8 mouse cellular contexts compared by ENCODE assay signal in genomic region chr16:92428197-92428950, GRCm38 (mm10). TPM values are rescaled to one million over a fixed set of nuclear protein-coding genes. Genes with fewer than 3 reads are reported as not detected.
DNase-seq lines count a peak whose midpoint lies in the region; ATAC-seq and TF ChIP-seq lines count a peak whose summit lies in the region.

No protein-coding gene starts in this region.

- no peak overlapping the region for H3K4me3 ChIP-seq in liver, embryonic 11.5 days (ENCODE audit: low read depth, low read length)
- no peak overlapping the region for H3K4me3 ChIP-seq in liver, embryonic 12.5 days
- H3K4me3 ChIP-seq in embryonic facial prominence, embryonic 15.5 days (replicated peaks) = no peak overlapping the region
- no peak overlapping the region for H3K4me3 ChIP-seq in lung, embryonic 14.5 days (ENCODE audit: low read depth, low read length)

- H3K4me2 ChIP-seq in liver, embryonic 11.5 days = no peak overlapping the region
- no peak overlapping the region for H3K4me2 ChIP-seq in liver, embryonic 12.5 days
- peak overlapping the region; percentile 11; the same call in 1 of the 2 replicates for H3K4me2 ChIP-seq in embryonic facial prominence, embryonic 15.5 days (replicated peaks)
- H3K4me2 ChIP-seq in lung, embryonic 14.5 days = peak overlapping the region; percentile 43

- no peaks in the 10 kb centered on the region for H3K27me3 ChIP-seq in liver, embryonic 11.5 days (replicated peaks; ENCODE audit: control insufficient read depth, insufficient read depth, low read length)
- no peaks in the 10 kb centered on the region for H3K27me3 ChIP-seq in liver, embryonic 12.5 days (replicated peaks)
- H3K27me3 ChIP-seq in embryonic facial prominence, embryonic 15.5 days = no peaks in the 10 kb centered on the region
- no peaks in the 10 kb centered on the region for H3K27me3 ChIP-seq in lung, embryonic 14.5 days (ENCODE audit: insufficient read depth, low read length)

- 58% methylated on average over 19 of the region's 19 CpGs for WGBS in liver, embryonic 11.5 days
- WGBS in liver, embryonic 12.5 days (ENCODE audit: insufficient replicate concordance) = 53% methylated on average over 19 of the region's 19 CpGs
- 20% methylated on average over 19 of the region's 19 CpGs for WGBS in embryonic facial prominence, embryonic 15.5 days
- 12% methylated on average over 19 of the region's 19 CpGs for WGBS in lung, embryonic 14.5 days

- no peaks in the 10 kb centered on the region for H3K9me3 ChIP-seq in liver, embryonic 11.5 days (ENCODE audit: control insufficient read depth, low read length)
- H3K9me3 ChIP-seq in liver, embryonic 12.5 days (replicated peaks) = no peaks in the 10 kb centered on the region
- no peaks in the 10 kb centered on the region for H3K9me3 ChIP-seq in embryonic facial prominence, embryonic 15.5 days (replicated peaks)
- H3K9me3 ChIP-seq in lung, embryonic 14.5 days (ENCODE audit: low read depth, low read length) = no peaks in the 10 kb centered on the region

- no peak overlapping the region for H3K9ac ChIP-seq in liver, embryonic 11.5 days (ENCODE audit: low read depth, low read length)
- H3K9ac ChIP-seq in liver, embryonic 12.5 days = no peak overlapping the region
- no peak overlapping the region for H3K9ac ChIP-seq in embryonic facial prominence, embryonic 15.5 days
- no peak overlapping the region; the same call in 1 of the 2 replicates for H3K9ac ChIP-seq in lung, embryonic 14.5 days

- intact Hi-C loops in heart, postnatal 36 days (cut with DNase I) = loop anchor here (2.0 kb wide), 1 partner anchor 26 kb away; no protein-coding TSS in a partner anchor

- DNase-seq in liver, embryonic 11.5 days (ENCODE audit: low spot score) = no peak
- peak; percentile 53 to 66 for DNase-seq in heart, postnatal 36 days
- DNase-seq in lung, embryonic 14.5 days = peak; percentile 88
- DNase-seq in layer of hippocampus, postnatal 25 days (ENCODE audit: extremely low spot score in 1 of 2, low spot score in 1 of 2) = no peak
- no peak for DNase-seq in cerebellum, postnatal 14 days

- H3K4me1 ChIP-seq in liver, embryonic 11.5 days (replicated peaks; ENCODE audit: control insufficient read depth, insufficient read depth, low read length) = peaks cover 8% of the 10 kb centered on the region
- peaks cover 20% of the 10 kb centered on the region; the same call in 1 of the 2 replicates for H3K4me1 ChIP-seq in liver, embryonic 12.5 days
- peaks cover 45% of the 10 kb centered on the region for H3K4me1 ChIP-seq in embryonic facial prominence, embryonic 15.5 days
- H3K4me1 ChIP-seq in lung, embryonic 14.5 days (ENCODE audit: insufficient read depth) = peaks cover 20% of the 10 kb centered on the region

- TF ChIP-seq CTCF in lung, embryonic 14.5 days (IDR thresholded peaks at IDR 0.05; ENCODE audit: low read depth) = peak; percentile 46

- H3K36me3 ChIP-seq in liver, embryonic 11.5 days (ENCODE audit: control insufficient read depth, insufficient read depth, low read length) = no peaks in the 10 kb centered on the region; the same call in 1 of the 2 replicates
- peaks cover 8% of the 10 kb centered on the region; the same call in 1 of the 2 replicates for H3K36me3 ChIP-seq in liver, embryonic 12.5 days
- 0 out of 2 replicates have a peak, but pooled peaks cover 17% of the 10 kb centered on the region for H3K36me3 ChIP-seq in embryonic facial prominence, embryonic 15.5 days
- H3K36me3 ChIP-seq in lung, embryonic 14.5 days (ENCODE audit: insufficient read depth) = no peaks in the 10 kb centered on the region

- peak overlapping the region; percentile 32; the same call in 1 of the 2 replicates for H3K27ac ChIP-seq in liver, embryonic 11.5 days (ENCODE audit: low read depth, low read length)
- no peak overlapping the region for H3K27ac ChIP-seq in liver, embryonic 12.5 days
- peak overlapping the region; percentile 80 for H3K27ac ChIP-seq in embryonic facial prominence, embryonic 15.5 days (replicated peaks)
- peak overlapping the region; percentile 88 for H3K27ac ChIP-seq in lung, embryonic 14.5 days (ENCODE audit: low read depth)

- ATAC-seq in liver, embryonic 11.5 days (replicated peaks; ENCODE audit: low FRiP score) = no peak; the same call in 1 of the 2 replicates
- no peak for ATAC-seq in liver, embryonic 12.5 days
- no peak for ATAC-seq in embryonic facial prominence, embryonic 15.5 days (ENCODE audit: insufficient number of reproducible peaks, low FRiP score, low TSS enrichment, low read depth)
- peak; percentile 78 for ATAC-seq in lung, embryonic 14.5 days (ENCODE audit: insufficient read depth)
- no peak for ATAC-seq in erythroblast, adult 5-6 weeks (replicated peaks; ENCODE audit: low FRiP score, poor library complexity, severe bottlenecking)

RNA-seq across cellular contexts. Expression of gene Rcan1, which starts 42.3 kb away (rescaled TPM):
- polyA plus RNA-seq in liver, embryonic 11.5 days (2014; fragmentation: Nextera tagmentation; extraction: Ambion mirVana) = 21.6 and 21.9 TPM in 2 replicates
- polyA plus RNA-seq in liver, embryonic 12.5 days (2016; fragmentation: Nextera tagmentation; extraction: Ambion mirVana) = 14.3 and 15.9 TPM in 2 replicates
- 40.3 and 41.8 TPM in 2 replicates for polyA plus RNA-seq in embryonic facial prominence, embryonic 15.5 days (2015; fragmentation: Nextera tagmentation; extraction: Ambion mirVana)
- total RNA-seq in heart, postnatal 36 days (2021) = 10 to 100 TPM; 50.8 to 99.4 TPM
- polyA plus RNA-seq in lung, embryonic 14.5 days (2014; fragmentation: Nextera tagmentation; extraction: Ambion mirVana) = 47.8 and 49.7 TPM in 2 replicates
- total RNA-seq in layer of hippocampus, postnatal 25 days (2021) = 10 to 100 TPM; 40.2 to 44.9 TPM
- not detected in 2 replicates for total RNA-seq in erythroblast, adult 5-6 weeks (2015; ENCODE audit: low replicate concordance)
- 2.0 and 12.4 TPM in 2 replicates for total RNA-seq in erythroblast, adult 5-6 weeks (2017; ENCODE audit: low replicate concordance)

RNA-seq across cellular contexts. Expression of gene Clic6, which starts 57.2 kb away (rescaled TPM):
- 1.5 and 1.6 TPM in 2 replicates for polyA plus RNA-seq in liver, embryonic 11.5 days (2014; fragmentation: Nextera tagmentation; extraction: Ambion mirVana)
- polyA plus RNA-seq in liver, embryonic 12.5 days (2016; fragmentation: Nextera tagmentation; extraction: Ambion mirVana) = 1.3 and 1.7 TPM in 2 replicates
- 6.7 and 8.8 TPM in 2 replicates for polyA plus RNA-seq in embryonic facial prominence, embryonic 15.5 days (2015; fragmentation: Nextera tagmentation; extraction: Ambion mirVana)
- under 1 TPM; 0.08 to 0.25 TPM for total RNA-seq in heart, postnatal 36 days (2021)
- polyA plus RNA-seq in lung, embryonic 14.5 days (2014; fragmentation: Nextera tagmentation; extraction: Ambion mirVana) = 8.9 and 10.2 TPM in 2 replicates
- total RNA-seq in layer of hippocampus, postnatal 25 days (2021) = 1 to 10 TPM; 1.2 TPM
- not detected in 2 replicates for total RNA-seq in erythroblast, adult 5-6 weeks (2015; ENCODE audit: low replicate concordance)
- total RNA-seq in erythroblast, adult 5-6 weeks (2017; ENCODE audit: low replicate concordance) = not detected in 2 replicates

Comparison
In these comparisons a context has a peak if more than half of its experiments do, and no peak if none do; other contexts are left out.
1. DNase-seq: peak in heart, postnatal 36 days (2 of 2) and lung, embryonic 14.5 days (single experiment); none in liver, embryonic 11.5 days (single experiment), layer of hippocampus, postnatal 25 days (0 of 2) and cerebellum, postnatal 14 days (0 of 2).
2. H3K4me2 ChIP-seq: peak in embryonic facial prominence, embryonic 15.5 days (single experiment) and lung, embryonic 14.5 days (single experiment); none in liver, embryonic 11.5 days (single experiment) and liver, embryonic 12.5 days (single experiment).